Mouse (Mus musculus) kidney, embryonic 15.5 days (tissue): ENCODE measurements at regions not wholly inside any gene's neighbourhood (a gene's known extent, or its start where the extent isn't known, plus 50 kb on each side); places are given as distances from the start of the nearest gene placed in this dataset.

Experiments used
- ATAC-seq: fragments of 200-750 bp; cut with Nextera tagmentation; replicated peaks from 2 replicates; pipeline ENCODE4 v1.8.0; 2017; ENCODE audit warnings: moderate TSS enrichment; ENCODE audit not compliant: low FRiP score
- H3K27ac ChIP-seq: fragments of 300-500 bp; sonication (generic); 2 replicates; pipeline ENCODE4 v1.5.1; 2015; ENCODE audit warnings: mild to moderate bottlenecking, inconsistent platforms
- H3K27me3 ChIP-seq: fragments of 300-500 bp; sonication (generic); 2 replicates; pipeline ENCODE4 v1.6.1; 2015; ENCODE audit warnings: inconsistent platforms
- H3K36me3 ChIP-seq: fragments of 300-500 bp; sonication (generic); 2 replicates; pipeline ENCODE4 v1.6.1; 2015; ENCODE audit warnings: inconsistent platforms
- H3K4me1 ChIP-seq: fragments of 300-500 bp; sonication (generic); 2 replicates; pipeline ENCODE4 v1.6.1; 2015; ENCODE audit warnings: inconsistent platforms
- H3K4me2 ChIP-seq: fragments of 300-500 bp; sonication (generic); 2 replicates; pipeline ENCODE4 v1.6.1; 2015; ENCODE audit warnings: moderate library complexity, mild to moderate bottlenecking, inconsistent platforms
- H3K4me3 ChIP-seq: fragments of 300-500 bp; sonication (generic); replicated peaks from 2 replicates; pipeline ENCODE4 v1.5.1; 2015; ENCODE audit warnings: mild to moderate bottlenecking, inconsistent platforms
- H3K9ac ChIP-seq: fragments of 300-500 bp; sonication (generic); 2 replicates; pipeline ENCODE4 v1.6.1; 2015; ENCODE audit warnings: mild to moderate bottlenecking, inconsistent platforms
- H3K9me3 ChIP-seq: fragments of 300-500 bp; sonication (generic); replicated peaks from 2 replicates; pipeline ENCODE4 v1.6.1; 2016; ENCODE audit warnings: inconsistent platforms
- WGBS: fragments of 180-500 bp; shearing (Covaris S2); methylation state at CpG from one replicate; pipeline ENCODE4 v1.1.7; 2015; ENCODE audit warnings: mixed read lengths; 5-methylcytosine and 5-hydroxymethylcytosine counted together

DNA sequence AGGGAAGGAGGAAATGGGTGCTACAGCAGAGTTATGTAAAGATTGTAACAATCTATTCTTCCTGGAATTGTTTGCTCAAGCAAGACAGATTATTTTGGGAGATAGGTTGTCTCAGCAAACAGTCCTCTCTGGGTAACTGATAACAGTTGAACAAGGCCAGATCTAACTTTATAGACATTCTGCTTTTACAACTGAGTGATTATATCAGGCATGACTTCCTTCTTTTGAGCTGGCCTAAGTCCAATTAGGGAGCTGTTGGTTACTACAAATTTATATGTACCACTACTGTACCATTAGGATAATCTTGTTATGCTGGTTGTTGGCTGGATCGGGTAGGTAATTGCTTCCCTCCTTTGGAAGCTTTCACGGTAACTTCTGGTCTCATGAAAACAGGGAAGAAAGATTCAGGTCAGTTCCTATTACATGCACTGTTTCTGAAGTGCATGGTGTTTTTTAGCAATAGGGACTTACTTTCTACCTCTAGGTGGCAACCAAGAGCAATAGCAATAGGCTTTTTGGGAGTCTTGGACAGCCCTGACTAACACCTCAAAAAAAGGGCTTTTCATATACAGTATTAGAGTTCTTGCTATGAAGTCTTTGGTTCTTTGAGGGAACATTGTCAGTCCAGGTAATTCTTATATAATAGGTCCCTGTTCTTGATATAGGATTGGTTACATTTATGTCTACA, 363.9 kb upstream of the Slc5a7 start:
- Histone ChIP-seq H3K9ac (no peak overlapping the region), H3K9me3 (no peaks in the 10 kb centered on the region), H3K27ac (no peak overlapping the region), H3K4me3 (no peak overlapping the region), H3K27me3 (no peaks in the 10 kb centered on the region), H3K4me1 (no peaks in the 10 kb centered on the region), H3K36me3 (no peaks in the 10 kb centered on the region), H3K4me2 (no peak overlapping the region)
- no peak for ATAC-seq
- WGBS, result 55% methylated on average over 2 of the region's 2 CpGs

DNA sequence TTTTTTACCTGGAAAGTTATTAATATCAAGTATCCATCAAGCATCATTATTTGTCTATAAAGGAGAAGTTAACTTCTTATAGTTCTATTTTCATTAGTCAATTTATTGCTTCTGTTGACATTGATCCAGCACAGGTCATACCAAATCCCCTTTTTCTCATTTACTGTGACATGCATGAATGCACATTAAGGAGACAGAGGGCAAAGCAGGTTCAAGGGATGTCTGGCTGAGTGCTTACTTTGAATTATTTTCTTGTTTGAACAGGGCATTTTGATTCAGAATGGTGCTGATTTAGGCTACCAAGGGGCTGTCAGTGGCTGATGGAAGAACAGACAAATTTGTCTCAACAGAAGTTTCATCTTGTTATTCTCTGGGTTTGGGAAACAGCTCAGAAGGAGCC, 357.7 kb upstream of the Slc5a7 start:
- no peak overlapping the region for H3K9ac ChIP-seq
- H3K4me1 ChIP-seq, result no peaks in the 10 kb centered on the region
- no peaks in the 10 kb centered on the region for H3K36me3 ChIP-seq
- H3K9me3 ChIP-seq, result no peaks in the 10 kb centered on the region
- no peak overlapping the region for H3K4me2 ChIP-seq
- H3K27me3 ChIP-seq, result no peaks in the 10 kb centered on the region
- H3K4me3 ChIP-seq, result no peak overlapping the region
- H3K27ac ChIP-seq, result no peak overlapping the region
- 0 out of 2 replicates have a peak, but pooled peaks have one; percentile 49 for ATAC-seq
